Mouse (Mus musculus) erythroblast, adult 5-6 weeks (primary cell): Measurements from ENCODE around the gene Plekhg3. TPM values are rescaled to one million over a fixed set of nuclear protein-coding genes. Genes with fewer than 3 reads are reported as not detected.
A peak's percentile ranks its signal among the peaks of the same experiment; 100 is the strongest.

Source experiments
- ATAC-seq: replicated peaks from 2 replicates; pipeline ENCODE4 v1.8.0; 2016; ENCODE audit warnings: moderate number of reproducible peaks, mild to moderate bottlenecking, moderate TSS enrichment, inconsistent platforms; ENCODE audit not compliant: poor library complexity, low FRiP score, severe bottlenecking
- total RNA-seq, 2 experiments: library from RNA; stranded (forward) in 1 of 2; stranded (reverse) in 1 of 2; fragments of 150-400 nt in 1 of 2; fragments of 200-764, 138-1000 nt in 1 of 2; gene quantifications; 2 replicates each; pipeline versions ENCODE4 v1.2.3 to v1.2.4; 2015 to 2017; ENCODE audit warnings: low replicate concordance in 2 of 2

Plekhg3 gene
- total RNA-seq, 2 experiments from 2014 or later, result 6.1 to 7.3 TPM

GRCm38 (mm10) chr12:76577858-76578257 is 47.2 kb downstream of the Plekhg3 start:
- no peak for ATAC-seq

GRCm38 (mm10) chr12:76578465-76578864 is 47.8 kb downstream of the Plekhg3 start:
- ATAC-seq, result no peak

- no peak for ATAC-seq
Observed at GRCm38 (mm10) chr12:76579806-76580205, 49.1 kb downstream of the Plekhg3 start.

GRCm38 (mm10) chr12:76582139-76582538 is 51.4 kb downstream of the Plekhg3 start:
- ATAC-seq, result no peak

GRCm38 (mm10) chr12:76582841-76583240 is 52.1 kb downstream of the Plekhg3 start:
- no peak for ATAC-seq

GRCm38 (mm10) chr12:76583454-76583853 is 52.8 kb downstream of the Plekhg3 start:
- no peak for ATAC-seq

- 0 out of 2 replicates have a peak, but pooled peaks have one; percentile 49 for ATAC-seq
Observed at GRCm38 (mm10) chr12:76585028-76585427, 54.3 kb downstream of the Plekhg3 start.

GRCm38 (mm10) chr12:76587357-76587756 is 56.7 kb downstream of the Plekhg3 start:
- ATAC-seq, result no peak

- ATAC-seq, result no peak
Observed at GRCm38 (mm10) chr12:76589531-76589930, 58.8 kb downstream of the Plekhg3 start.

GRCm38 (mm10) chr12:76591037-76591436 is 60.3 kb downstream of the Plekhg3 start:
- ATAC-seq, result no peak

- ATAC-seq, result 0 out of 2 replicates have a peak, but pooled peaks have one; percentile 26
Observed at GRCm38 (mm10) chr12:76592213-76592612, 61.5 kb downstream of the Plekhg3 start.

GRCm38 (mm10) chr12:76593254-76593653 is 62.6 kb downstream of the Plekhg3 start:
- no peak for ATAC-seq

GRCm38 (mm10) chr12:76593839-76594322 is 63.2 kb downstream of the Plekhg3 start:
- peak; percentile 75 for ATAC-seq

GRCm38 (mm10) chr12:76594556-76594955 is 63.9 kb downstream of the Plekhg3 start:
- peak; percentile 9 for ATAC-seq

- ATAC-seq, result no peak
Observed at GRCm38 (mm10) chr12:76595830-76596229, 65.1 kb downstream of the Plekhg3 start.

- no peak; the same call in 1 of the 2 replicates for ATAC-seq
Observed at GRCm38 (mm10) chr12:76596292-76597023, 65.8 kb downstream of the Plekhg3 start.

- ATAC-seq, result no peak
Observed at GRCm38 (mm10) chr12:76597577-76598100, 66.9 kb downstream of the Plekhg3 start.

- no peak for ATAC-seq
Observed at GRCm38 (mm10) chr12:76598196-76598928, 67.7 kb downstream of the Plekhg3 start.

- ATAC-seq, result no peak
Observed at GRCm38 (mm10) chr12:76603779-76604178, 73.1 kb downstream of the Plekhg3 start.

GRCm38 (mm10) chr12:76604546-76604945 is 73.9 kb downstream of the Plekhg3 start:
- no peak for ATAC-seq

GRCm38 (mm10) chr12:76605837-76606236 is 75.1 kb downstream of the Plekhg3 start:
- ATAC-seq, result no peak
